Mouse (Mus musculus): Measurements from ENCODE around the gene Wdr45.
"Not testable (repeated sequence)": the region's sequence is repeated elsewhere in the genome, so short reads cannot be mapped to it uniquely, and the experiment has no call there.

GRCm38 (mm10) chrX:7714135-7714899 is at the start of gene Wdr45:
- TF ChIP-seq POLR2A, CTCF (IDR thresholded peaks at IDR 0.05; ENCODE audit: insufficient read depth, low read depth, low read length): not testable (repeated sequence)

Data from olfactory bulb, adult 2 months (tissue).